8 mouse cellular contexts compared by ENCODE assay signal in the genomic region with DNA sequence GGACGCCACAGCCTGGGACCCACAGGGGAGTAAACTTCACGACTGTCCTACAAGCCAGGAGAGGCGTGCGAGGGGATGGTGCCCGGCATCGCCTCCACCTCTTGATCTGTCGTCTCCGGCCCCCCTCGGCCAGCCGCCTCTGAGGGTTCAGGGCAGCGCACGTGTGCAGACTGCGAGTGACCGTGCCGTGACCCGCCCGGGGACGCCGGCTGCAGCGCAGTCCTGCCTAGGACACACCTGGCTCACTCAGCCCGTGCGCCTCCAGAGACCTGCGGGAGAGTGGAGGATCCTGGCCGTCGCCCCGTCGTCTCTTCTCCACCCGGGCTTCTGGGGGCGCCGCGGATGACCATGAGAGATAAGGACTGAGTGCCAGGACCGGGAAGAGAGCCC. TPM values are rescaled to one million over a fixed set of nuclear protein-coding genes. Genes with fewer than 3 reads are reported as not detected.
DNase-seq lines count a peak whose midpoint lies in the region; ATAC-seq lines count a peak whose summit lies in the region.

No protein-coding gene starts in this region.

- no peak overlapping the region; the same call in 1 of the 2 replicates for H3K9ac ChIP-seq in limb, embryonic 11.5 days (ENCODE audit: low read length)

- peak overlapping the region; percentile 56 for H3K4me2 ChIP-seq in limb, embryonic 11.5 days (ENCODE audit: low read depth, severe bottlenecking)

- 2% methylated on average over 32 of the region's 32 CpGs for WGBS in limb, embryonic 11.5 days

- H3K27me3 ChIP-seq in limb, embryonic 11.5 days (ENCODE audit: control insufficient read depth, insufficient read depth, low read length): peaks cover 50% of the 10 kb centered on the region

- DNase-seq in cerebellum, postnatal 14 days: peak; percentile 30 to 36
- no peak for DNase-seq in cerebellum, adult 11-12 months
- peak; percentile 20 for DNase-seq in urinary bladder, postnatal 25 days (ENCODE audit: low spot score)
- DNase-seq in urinary bladder, adult 2 months (ENCODE audit: low spot score): no peak
- DNase-seq in limb, embryonic 11.5 days (ENCODE audit: low spot score): peak; percentile 58
- DNase-seq in retina, postnatal 1 day: peak; percentile 16
- no peak for DNase-seq in left cerebral cortex, adult 8-10 months (ENCODE audit: low spot score in 2 of 2)

- peaks cover 15% of the 10 kb centered on the region for H3K4me1 ChIP-seq in limb, embryonic 11.5 days (ENCODE audit: control insufficient read depth, insufficient read depth, low read length)

- H3K9me3 ChIP-seq in limb, embryonic 11.5 days (ENCODE audit: control insufficient read depth, low read length): no peaks in the 10 kb centered on the region

- peak overlapping the region; percentile 36 for H3K4me3 ChIP-seq in limb, embryonic 11.5 days (ENCODE audit: low read depth, low read length)

- no peak overlapping the region for H3K27ac ChIP-seq in limb, embryonic 11.5 days (replicated peaks; ENCODE audit: low read depth, low read length)

- no peaks in the 10 kb centered on the region for H3K36me3 ChIP-seq in limb, embryonic 11.5 days (ENCODE audit: control insufficient read depth, insufficient read depth, low read length)

- ATAC-seq in limb, embryonic 11.5 days (ENCODE audit: insufficient number of reproducible peaks, low FRiP score, low TSS enrichment, low read depth): no peak
- no peak for ATAC-seq in erythroid progenitor cell, adult 5-6 weeks (replicated peaks; ENCODE audit: low FRiP score, poor library complexity, severe bottlenecking)

RNA-seq across cellular contexts. Expression of gene Bmp6, which starts 0.5 kb away (rescaled TPM):
- polyA plus RNA-seq in urinary bladder, adult 2 months (2012; rRNA removed): 19.4 and 20.0 TPM in 2 replicates
- polyA plus RNA-seq in limb, embryonic 11.5 days (2014; fragmentation: Nextera tagmentation; extraction: Ambion mirVana): 0.47 and 0.52 TPM in 2 replicates
- total RNA-seq in erythroid progenitor cell, adult 5-6 weeks (2015; ENCODE audit: low replicate concordance): not detected in 2 replicates
- 0.39 and 1.3 TPM in 2 replicates for total RNA-seq in erythroid progenitor cell, adult 5-6 weeks (2017; ENCODE audit: low replicate concordance)
- 10 to 100 TPM; 11.9 to 13.2 (median 12.5) TPM for total RNA-seq in left cerebral cortex, adult 8-10 months (2022)

Comparison
In these comparisons a context has a peak if more than half of its experiments do, and no peak if none do; other contexts are left out.
1. DNase-seq: peak in cerebellum, postnatal 14 days (2 of 2), urinary bladder, postnatal 25 days (single experiment), limb, embryonic 11.5 days (single experiment) and retina, postnatal 1 day (single experiment); none in cerebellum, adult 11-12 months (single experiment), urinary bladder, adult 2 months (single experiment) and left cerebral cortex, adult 8-10 months (0 of 2).
2. RNA of gene Bmp6, which starts 0.5 kb away (total RNA-seq): 11.9 to 13.2 TPM in left cerebral cortex, adult 8-10 months; 0.39 to 1.3 TPM in erythroid progenitor cell, adult 5-6 weeks; every median in the first group is over 4 times any median in the second.